In the genomic region with DNA sequence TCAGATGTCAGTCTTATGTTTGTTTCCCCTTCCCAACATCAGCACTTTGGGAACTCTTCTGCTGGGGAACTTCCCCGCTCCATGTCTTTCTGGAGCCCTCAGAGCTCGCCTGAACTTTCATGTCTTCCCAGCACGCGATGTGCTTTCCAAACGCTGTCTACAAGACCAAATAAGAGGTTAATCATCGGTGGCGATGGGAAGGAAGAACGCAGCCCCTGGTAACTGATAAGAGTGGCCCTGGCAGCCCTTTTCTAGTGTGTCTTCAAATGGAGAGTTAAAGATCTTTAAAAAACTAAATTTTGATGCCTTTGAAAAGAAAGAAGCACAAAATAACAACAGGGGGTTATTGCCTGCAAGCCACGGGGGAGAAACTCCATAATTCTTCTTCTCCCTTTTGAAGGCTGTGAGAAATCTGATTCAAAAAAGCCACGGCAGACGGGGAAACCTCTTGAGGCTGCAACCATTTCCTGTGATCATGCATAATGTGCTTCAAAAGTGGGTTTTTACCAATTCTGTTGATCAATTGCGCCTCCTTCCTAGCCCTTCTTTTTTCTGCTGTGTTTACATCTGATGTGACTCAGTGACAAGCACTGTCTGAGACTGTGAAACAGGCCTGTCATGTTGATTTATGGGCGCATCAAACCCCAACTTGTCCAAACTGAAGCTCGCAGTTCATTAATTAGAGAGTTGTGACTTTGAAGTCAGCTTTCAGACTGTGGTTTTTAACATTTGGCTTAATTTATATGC, we compare ENCODE assay signal across 12 mouse cellular contexts.
A peak's percentile ranks its signal among the peaks of the same experiment; 100 is the strongest.
DNase-seq lines count a peak whose midpoint lies in the region; ATAC-seq and TF ChIP-seq lines count a peak whose summit lies in the region.
"Had no signal": no experiment of that assay in that cellular context is flagged by ENCODE, and none has a peak within 500 bp of the region (broad histone marks: within the 10 kb centered on the region; RNA-seq: fewer than 3 reads in every experiment).

No protein-coding gene starts in this region.

- no peak for DNase-seq in hindbrain, embryonic 10.5 days (ENCODE audit: low spot score)
- DNase-seq in forebrain, postnatal 0 days, result no peak
- no peak for DNase-seq in layer of hippocampus, postnatal 14 days (ENCODE audit: low spot score in 2 of 2)
- DNase-seq in ovary, postnatal 14 days (ENCODE audit: low spot score), result no peak
- DNase-seq: gastrocnemius, postnatal 14 days; kidney, postnatal 36 days; lung, adult 18-20 months; thymus, adult 2 months had no signal

- H3K27me3 ChIP-seq in hindbrain, embryonic 10.5 days (ENCODE audit: insufficient read depth, poor library complexity, severe bottlenecking), result peaks cover 26% of the 10 kb centered on the region
- peaks cover 5% of the 10 kb centered on the region; the same call in 1 of the 2 replicates for H3K27me3 ChIP-seq in hindbrain, embryonic 16.5 days (replicated peaks; ENCODE audit: control insufficient read depth, insufficient read depth, low read length)
- no peaks in the 10 kb centered on the region for H3K27me3 ChIP-seq in forebrain, postnatal 0 days (ENCODE audit: insufficient read depth, low read length)
- H3K27me3 ChIP-seq in midbrain, embryonic 16.5 days (ENCODE audit: control insufficient read depth, insufficient read depth, low read depth, low read length), result no peaks in the 10 kb centered on the region

- peaks cover 5% of the 10 kb centered on the region for H3K9me3 ChIP-seq in hindbrain, embryonic 10.5 days
- H3K9me3 ChIP-seq in hindbrain, embryonic 16.5 days (ENCODE audit: control insufficient read depth, low read length), result peaks cover 4% of the 10 kb centered on the region
- H3K9me3 ChIP-seq in forebrain, postnatal 0 days (ENCODE audit: low read length), result no peaks in the 10 kb centered on the region
- no peaks in the 10 kb centered on the region for H3K9me3 ChIP-seq in midbrain, embryonic 16.5 days (replicated peaks; ENCODE audit: control insufficient read depth, low read length, poor library complexity, severe bottlenecking)

- H3K4me2 ChIP-seq in hindbrain, embryonic 16.5 days (ENCODE audit: low read length), result no peak overlapping the region
- no peak overlapping the region; the same call in 1 of the 2 replicates for H3K4me2 ChIP-seq in forebrain, postnatal 0 days (ENCODE audit: low read depth)
- H3K4me2 ChIP-seq in midbrain, embryonic 16.5 days (ENCODE audit: low read length), result peak overlapping the region; percentile 10; the same call in 1 of the 2 replicates

- WGBS in hindbrain, embryonic 10.5 days, result 24% methylated on average over 14 of the region's 14 CpGs
- WGBS in hindbrain, embryonic 16.5 days, result 16% methylated on average over 14 of the region's 14 CpGs
- 27% methylated on average over 14 of the region's 14 CpGs for WGBS in forebrain, postnatal 0 days
- WGBS in midbrain, embryonic 16.5 days, result 13% methylated on average over 14 of the region's 14 CpGs

- H3K9ac ChIP-seq in hindbrain, embryonic 16.5 days (ENCODE audit: low read depth, low read length), result no peak overlapping the region
- H3K9ac ChIP-seq in forebrain, postnatal 0 days, result no peak overlapping the region; the same call in 1 of the 2 replicates
- no peak overlapping the region for H3K9ac ChIP-seq in midbrain, embryonic 16.5 days (ENCODE audit: low read depth, low read length)

- H3K4me1 ChIP-seq in hindbrain, embryonic 10.5 days (replicated peaks), result peaks cover 52% of the 10 kb centered on the region
- peaks cover 13% of the 10 kb centered on the region for H3K4me1 ChIP-seq in hindbrain, embryonic 16.5 days (ENCODE audit: control insufficient read depth, insufficient read depth, low read depth, low read length)
- 0 out of 2 replicates have a peak, but pooled peaks cover 6% of the 10 kb centered on the region for H3K4me1 ChIP-seq in forebrain, postnatal 0 days (ENCODE audit: insufficient read depth)
- peaks cover 29% of the 10 kb centered on the region for H3K4me1 ChIP-seq in midbrain, embryonic 16.5 days (ENCODE audit: control insufficient read depth, insufficient read depth, low read length)

- H3K4me3 ChIP-seq in hindbrain, embryonic 10.5 days, result no peak overlapping the region
- no peak overlapping the region for H3K4me3 ChIP-seq in hindbrain, embryonic 16.5 days (ENCODE audit: low read length)
- no peak overlapping the region for H3K4me3 ChIP-seq in forebrain, postnatal 0 days (ENCODE audit: low read depth, low read length)
- no peak overlapping the region for H3K4me3 ChIP-seq in midbrain, embryonic 16.5 days (ENCODE audit: low read depth, low read length)

- H3K27ac ChIP-seq in hindbrain, embryonic 10.5 days, result peak overlapping the region; percentile 69
- H3K27ac ChIP-seq in hindbrain, embryonic 16.5 days (ENCODE audit: low read depth, low read length), result no peak overlapping the region
- peak overlapping the region; percentile 29 for H3K27ac ChIP-seq in forebrain, postnatal 0 days (ENCODE audit: low read depth, low read length)
- peak overlapping the region; percentile 0; the same call in 1 of the 2 replicates for H3K27ac ChIP-seq in midbrain, embryonic 16.5 days (ENCODE audit: low read length)

- peaks cover 40% of the 10 kb centered on the region for H3K36me3 ChIP-seq in hindbrain, embryonic 10.5 days
- peaks cover 1% of the 10 kb centered on the region; the same call in 1 of the 2 replicates for H3K36me3 ChIP-seq in hindbrain, embryonic 16.5 days (ENCODE audit: control insufficient read depth, insufficient read depth, low read length)
- H3K36me3 ChIP-seq in forebrain, postnatal 0 days (ENCODE audit: insufficient read depth), result peaks cover 10% of the 10 kb centered on the region; the same call in 1 of the 2 replicates
- H3K36me3 ChIP-seq in midbrain, embryonic 16.5 days (ENCODE audit: control insufficient read depth, insufficient read depth, low read length), result no peaks in the 10 kb centered on the region

- TF ChIP-seq CTCF in forebrain, postnatal 0 days (IDR thresholded peaks at IDR 0.05; ENCODE audit: low read depth), result no peak

- no peak for ATAC-seq in hindbrain, embryonic 16.5 days
- peak; percentile 82 for ATAC-seq in activated CD4-positive, CD25-positive, alpha-beta regulatory T cell, adult 4 months
- peak; percentile 44; the same call in 1 of the 2 replicates for ATAC-seq in forebrain, postnatal 0 days
- no peak; the same call in 1 of the 2 replicates for ATAC-seq in midbrain, embryonic 16.5 days
- ATAC-seq in erythroblast, adult 5-6 weeks (replicated peaks; ENCODE audit: low FRiP score, poor library complexity, severe bottlenecking), result no peak

Comparison
In these comparisons a context has a peak if more than half of its experiments do, and no peak if none do; other contexts are left out.
1. ATAC-seq: peak in activated CD4-positive, CD25-positive, alpha-beta regulatory T cell, adult 4 months (single experiment) and forebrain, postnatal 0 days (single experiment); none in hindbrain, embryonic 16.5 days (single experiment), midbrain, embryonic 16.5 days (single experiment) and erythroblast, adult 5-6 weeks (single experiment).